Mouse (Mus musculus): Measurements from ENCODE around the gene Hsph1.

The Hsph1 gene

GRCm38 (mm10) chr5:149588814-149589534 lies 47.2 kb downstream of the Hsph1 start:
- H3K4me1 ChIP-seq (replicated peaks; ENCODE audit: low read depth, low read length): peaks cover 50% of the 10 kb centered on the region
- peaks cover 14% of the 10 kb centered on the region for H3K9me3 ChIP-seq (ENCODE audit: low read length)
- no peak overlapping the region for H3K4me3 ChIP-seq (replicated peaks; ENCODE audit: low read length)
- H3K27me3 ChIP-seq (ENCODE audit: insufficient read depth, low read length): no peaks in the 10 kb centered on the region
- H3K36me3 ChIP-seq (ENCODE audit: insufficient read depth, low read length): no peaks in the 10 kb centered on the region
- TF ChIP-seq NANOG (IDR thresholded peaks at IDR 0.05; ENCODE audit: borderline replicate concordance, low read length) (no peak), CTCF (conservative IDR thresholded peaks at IDR 0.05; ENCODE audit: low read length) (no peak), POU5F1 (IDR thresholded peaks at IDR 0.05; ENCODE audit: borderline replicate concordance, low read length) (no peak)

- Histone ChIP-seq H3K4me1 (replicated peaks; ENCODE audit: low read depth, low read length) (peaks cover 50% of the 10 kb centered on the region), H3K36me3 (ENCODE audit: insufficient read depth, low read length) (no peaks in the 10 kb centered on the region), H3K27me3 (ENCODE audit: insufficient read depth, low read length) (no peaks in the 10 kb centered on the region), H3K4me3 (replicated peaks; ENCODE audit: low read length) (no peak overlapping the region), H3K9me3 (ENCODE audit: low read length) (peaks cover 4% of the 10 kb centered on the region)
- no peak for TF ChIP-seq NANOG (IDR thresholded peaks at IDR 0.05; ENCODE audit: borderline replicate concordance, low read length)
- TF ChIP-seq CTCF (conservative IDR thresholded peaks at IDR 0.05; ENCODE audit: low read length): no peak
- no peak for TF ChIP-seq POU5F1 (IDR thresholded peaks at IDR 0.05; ENCODE audit: borderline replicate concordance, low read length)
These were observed 48.8 kb downstream of the Hsph1 start for GRCm38 (mm10) chr5:149587327-149587895.

GRCm38 (mm10) chr5:149585910-149586309 lies 50.3 kb downstream of the Hsph1 start:
- Histone ChIP-seq H3K4me3 (replicated peaks; ENCODE audit: low read length) (no peak overlapping the region), H3K27me3 (ENCODE audit: insufficient read depth, low read length) (no peaks in the 10 kb centered on the region), H3K4me1 (replicated peaks; ENCODE audit: low read depth, low read length) (peaks cover 50% of the 10 kb centered on the region), H3K36me3 (ENCODE audit: insufficient read depth, low read length) (no peaks in the 10 kb centered on the region), H3K9me3 (ENCODE audit: low read length) (no peaks in the 10 kb centered on the region)
- TF ChIP-seq CTCF (conservative IDR thresholded peaks at IDR 0.05; ENCODE audit: low read length) (no peak), POU5F1 (IDR thresholded peaks at IDR 0.05; ENCODE audit: borderline replicate concordance, low read length) (no peak), NANOG (IDR thresholded peaks at IDR 0.05; ENCODE audit: borderline replicate concordance, low read length) (no peak)

- Histone ChIP-seq H3K9me3 (ENCODE audit: low read length) (no peaks in the 10 kb centered on the region), H3K36me3 (ENCODE audit: insufficient read depth, low read length) (no peaks in the 10 kb centered on the region)
- TF ChIP-seq NANOG (IDR thresholded peaks at IDR 0.05; ENCODE audit: borderline replicate concordance, low read length): no peak
- no peak for TF ChIP-seq POU5F1 (IDR thresholded peaks at IDR 0.05; ENCODE audit: borderline replicate concordance, low read length)
- TF ChIP-seq CTCF (conservative IDR thresholded peaks at IDR 0.05; ENCODE audit: low read length): no peak
These were observed 50.9 kb downstream of the Hsph1 start for GRCm38 (mm10) chr5:149585231-149585630.

GRCm38 (mm10) chr5:149584154-149584655 lies 52.0 kb downstream of the Hsph1 start:
- TF ChIP-seq POU5F1 (IDR thresholded peaks at IDR 0.05; ENCODE audit: borderline replicate concordance, low read length) (no peak), CTCF (conservative IDR thresholded peaks at IDR 0.05; ENCODE audit: low read length) (no peak), NANOG (IDR thresholded peaks at IDR 0.05; ENCODE audit: borderline replicate concordance, low read length) (no peak)
- peaks cover 37% of the 10 kb centered on the region for H3K4me1 ChIP-seq (replicated peaks; ENCODE audit: low read depth, low read length)
- H3K36me3 ChIP-seq (ENCODE audit: insufficient read depth, low read length): no peaks in the 10 kb centered on the region
- no peaks in the 10 kb centered on the region for H3K9me3 ChIP-seq (ENCODE audit: low read length)
- peaks cover 2% of the 10 kb centered on the region; the same call in 1 of the 2 replicates for H3K27me3 ChIP-seq (ENCODE audit: insufficient read depth, low read length)
- H3K4me3 ChIP-seq (replicated peaks; ENCODE audit: low read length): no peak overlapping the region

More at GRCm38 (mm10) chr5:149585231-149585630, 50.9 kb downstream of the Hsph1 start:
- Histone ChIP-seq H3K4me1 (replicated peaks; ENCODE audit: low read depth, low read length) (peaks cover 48% of the 10 kb centered on the region), H3K27me3 (ENCODE audit: insufficient read depth, low read length) (no peaks in the 10 kb centered on the region), H3K4me3 (replicated peaks; ENCODE audit: low read length) (no peak overlapping the region)

- H3K4me3 ChIP-seq (replicated peaks; ENCODE audit: low read length): no peak overlapping the region
- no peaks in the 10 kb centered on the region for H3K36me3 ChIP-seq (ENCODE audit: insufficient read depth, low read length)
- H3K27me3 ChIP-seq (ENCODE audit: insufficient read depth, low read length): peaks cover 6% of the 10 kb centered on the region; the same call in 1 of the 2 replicates
- TF ChIP-seq CTCF (conservative IDR thresholded peaks at IDR 0.05; ENCODE audit: low read length) (no peak), POU5F1 (IDR thresholded peaks at IDR 0.05; ENCODE audit: borderline replicate concordance, low read length) (no peak), NANOG (IDR thresholded peaks at IDR 0.05; ENCODE audit: borderline replicate concordance, low read length) (no peak)
- peaks cover 30% of the 10 kb centered on the region for H3K4me1 ChIP-seq (replicated peaks; ENCODE audit: low read depth, low read length)
- no peaks in the 10 kb centered on the region for H3K9me3 ChIP-seq (ENCODE audit: low read length)
These were observed 52.7 kb downstream of the Hsph1 start for GRCm38 (mm10) chr5:149583507-149583906.

GRCm38 (mm10) chr5:149582642-149583262 lies 53.4 kb downstream of the Hsph1 start:
- Histone ChIP-seq H3K4me3 (replicated peaks; ENCODE audit: low read length) (no peak overlapping the region), H3K4me1 (replicated peaks; ENCODE audit: low read depth, low read length) (peaks cover 23% of the 10 kb centered on the region), H3K36me3 (ENCODE audit: insufficient read depth, low read length) (no peaks in the 10 kb centered on the region), H3K9me3 (ENCODE audit: low read length) (no peaks in the 10 kb centered on the region), H3K27me3 (ENCODE audit: insufficient read depth, low read length) (peaks cover 13% of the 10 kb centered on the region)
- TF ChIP-seq POU5F1 (IDR thresholded peaks at IDR 0.05; ENCODE audit: borderline replicate concordance, low read length): no peak
- TF ChIP-seq NANOG (IDR thresholded peaks at IDR 0.05; ENCODE audit: borderline replicate concordance, low read length): no peak
- no peak for TF ChIP-seq CTCF (conservative IDR thresholded peaks at IDR 0.05; ENCODE audit: low read length)

- no peak overlapping the region for H3K4me3 ChIP-seq (replicated peaks; ENCODE audit: low read length)
- no peaks in the 10 kb centered on the region for H3K36me3 ChIP-seq (ENCODE audit: insufficient read depth, low read length)
- peaks cover 7% of the 10 kb centered on the region for H3K4me1 ChIP-seq (replicated peaks; ENCODE audit: low read depth, low read length)
- no peaks in the 10 kb centered on the region for H3K9me3 ChIP-seq (ENCODE audit: low read length)
- H3K27me3 ChIP-seq (ENCODE audit: insufficient read depth, low read length): peaks cover 29% of the 10 kb centered on the region
- no peak for TF ChIP-seq POU5F1 (IDR thresholded peaks at IDR 0.05; ENCODE audit: borderline replicate concordance, low read length)
- TF ChIP-seq CTCF (conservative IDR thresholded peaks at IDR 0.05; ENCODE audit: low read length): no peak
- TF ChIP-seq NANOG (IDR thresholded peaks at IDR 0.05; ENCODE audit: borderline replicate concordance, low read length): no peak
These were observed 58.7 kb downstream of the Hsph1 start for GRCm38 (mm10) chr5:149577449-149577848.

Data from E14TG2a.4 (cell line).